In genomic region chr6:145746132-145746849, GRCm38 (mm10) we compare ENCODE assay signal across 8 mouse cellular contexts. TPM values are rescaled to one million over a fixed set of nuclear protein-coding genes. Genes with fewer than 3 reads are reported as not detected.
DNase-seq lines count a peak whose midpoint lies in the region; ATAC-seq and TF ChIP-seq lines count a peak whose summit lies in the region.

Rassf8 (plus strand) TSS chr6:145746748.

- 0 out of 2 replicates have a peak, but pooled peaks have one; percentile 33 for TF ChIP-seq POLR2A in brain, embryonic 14.5 days (IDR thresholded peaks at IDR 0.05; ENCODE audit: borderline replicate concordance, extremely low read depth, insufficient read depth, insufficient read length, poor library complexity, severe bottlenecking)

- no peaks in the 10 kb centered on the region for H3K36me3 ChIP-seq in C2C12 (ENCODE audit: control insufficient read depth, insufficient read depth)
- peaks cover 15% of the 10 kb centered on the region for H3K36me3 ChIP-seq in heart, embryonic 13.5 days
- no peaks in the 10 kb centered on the region for H3K36me3 ChIP-seq in kidney, postnatal 0 days (ENCODE audit: insufficient read depth, low read length)
- H3K36me3 ChIP-seq in liver, embryonic 12.5 days, result no peaks in the 10 kb centered on the region
- no peaks in the 10 kb centered on the region for H3K36me3 ChIP-seq in splenic B cell, adult 2 months (ENCODE audit: control insufficient read depth, insufficient read depth, low read length, poor library complexity, severe bottlenecking)

- H3ac ChIP-seq in C2C12 (ENCODE audit: control insufficient read depth, insufficient read length, low read depth), result peak within 1 kb of the TSS; percentile 85

- peak; percentile 21 for TF ChIP-seq CTCF in C2C12 (IDR thresholded peaks at IDR 0.05; ENCODE audit: control insufficient read depth, insufficient read depth, insufficient read length)
- TF ChIP-seq CTCF in brain, embryonic 14.5 days (IDR thresholded peaks at IDR 0.05; ENCODE audit: borderline replicate concordance, extremely low read depth, insufficient read depth, insufficient read length), result no peak
- no peak for TF ChIP-seq CTCF in kidney, postnatal 0 days (IDR thresholded peaks at IDR 0.05; ENCODE audit: low read depth)

- H3K4me1 ChIP-seq in heart, embryonic 13.5 days, result peaks cover 47% of the 10 kb centered on the region
- H3K4me1 ChIP-seq in kidney, postnatal 0 days (replicated peaks; ENCODE audit: insufficient read depth, low read length), result peaks cover 3% of the 10 kb centered on the region; the same call in 1 of the 2 replicates
- H3K4me1 ChIP-seq in liver, embryonic 12.5 days, result peaks cover 17% of the 10 kb centered on the region

- H3K9me3 ChIP-seq in heart, embryonic 13.5 days, result no peaks in the 10 kb centered on the region; the same call in 1 of the 2 replicates
- H3K9me3 ChIP-seq in kidney, postnatal 0 days (replicated peaks; ENCODE audit: low read length), result no peaks in the 10 kb centered on the region
- no peaks in the 10 kb centered on the region for H3K9me3 ChIP-seq in liver, embryonic 12.5 days (replicated peaks)

- 1% methylated on average over 49 of the region's 71 CpGs for WGBS in heart, embryonic 13.5 days
- 1% methylated on average over 66 of the region's 71 CpGs for WGBS in kidney, postnatal 0 days
- 4% methylated on average over 63 of the region's 71 CpGs for WGBS in liver, embryonic 12.5 days (ENCODE audit: insufficient replicate concordance)

- peaks cover 26% of the 10 kb centered on the region for H3K79me2 ChIP-seq in C2C12 (ENCODE audit: control insufficient read depth, insufficient read depth)

- peak; percentile 72 for ATAC-seq in erythroid progenitor cell, adult 5-6 weeks (replicated peaks; ENCODE audit: low FRiP score, poor library complexity, severe bottlenecking)
- peak; percentile 86 for ATAC-seq in heart, embryonic 13.5 days (ENCODE audit: extremely low read depth, insufficient number of reproducible peaks, low FRiP score, low TSS enrichment)
- ATAC-seq in kidney, postnatal 0 days (replicated peaks; ENCODE audit: low FRiP score, low read depth), result peak; percentile 95
- ATAC-seq in liver, embryonic 12.5 days, result peak; percentile 91

- H3K4me3 ChIP-seq in C2C12 (ENCODE audit: insufficient read depth, poor library complexity, severe bottlenecking), result peak within 1 kb of the TSS; percentile 68
- H3K4me3 ChIP-seq in heart, embryonic 13.5 days, result peak within 1 kb of the TSS; percentile 88
- peak within 1 kb of the TSS; percentile 81 for H3K4me3 ChIP-seq in kidney, postnatal 0 days (replicated peaks; ENCODE audit: low read depth, low read length)
- H3K4me3 ChIP-seq in liver, embryonic 12.5 days, result peak within 1 kb of the TSS; percentile 64

- H3K27me3 ChIP-seq in C2C12 (ENCODE audit: control insufficient read depth, insufficient read depth, insufficient read length), result no peaks in the 10 kb centered on the region
- H3K27me3 ChIP-seq in heart, embryonic 13.5 days (replicated peaks), result no peaks in the 10 kb centered on the region
- H3K27me3 ChIP-seq in kidney, postnatal 0 days (ENCODE audit: insufficient read depth, low read length), result no peaks in the 10 kb centered on the region
- H3K27me3 ChIP-seq in liver, embryonic 12.5 days (replicated peaks), result peaks cover 65% of the 10 kb centered on the region
- no peaks in the 10 kb centered on the region; the same call in none of the 2 replicates for H3K27me3 ChIP-seq in splenic B cell, adult 2 months (ENCODE audit: control insufficient read depth, insufficient read depth, low read length, poor library complexity, severe bottlenecking)

- H3K79me3 ChIP-seq in C2C12 (ENCODE audit: low read depth), result peaks cover under 1% of the 10 kb centered on the region

- H3K27ac ChIP-seq in heart, embryonic 13.5 days (replicated peaks), result peak within 1 kb of the TSS; percentile 97
- H3K27ac ChIP-seq in kidney, postnatal 0 days, result peak within 1 kb of the TSS; percentile 98
- H3K27ac ChIP-seq in liver, embryonic 12.5 days, result peak within 1 kb of the TSS; percentile 67

- DNase-seq in brain, embryonic 14.5 days (ENCODE audit: low read depth), result peak; percentile 93
- DNase-seq in kidney, postnatal 0 days (ENCODE audit: low spot score), result peak; percentile 96
- peak; percentile 78 for DNase-seq in naive thymus-derived CD4-positive, alpha-beta T cell, adult 2 months (ENCODE audit: low read depth)
- peak; percentile 82 for DNase-seq in splenic B cell, adult 2 months (ENCODE audit: low read depth, low spot score)

- H3K4me2 ChIP-seq in heart, embryonic 13.5 days, result peak within 1 kb of the TSS; percentile 80
- H3K4me2 ChIP-seq in kidney, postnatal 0 days (ENCODE audit: low read length), result peak within 1 kb of the TSS; percentile 57
- H3K4me2 ChIP-seq in liver, embryonic 12.5 days, result peak within 1 kb of the TSS; percentile 80

- H3K9ac ChIP-seq in heart, embryonic 13.5 days, result peak within 1 kb of the TSS; percentile 94
- peak within 1 kb of the TSS; percentile 96 for H3K9ac ChIP-seq in kidney, postnatal 0 days (ENCODE audit: low read depth, low read length)
- H3K9ac ChIP-seq in liver, embryonic 12.5 days, result peak within 1 kb of the TSS; percentile 65

TF ChIP-seq in C2C12, 6 proteins besides CTCF, POLR2A, EP300 and RAD21:
- TF ChIP-seq FOSL1 (IDR thresholded peaks at IDR 0.05; ENCODE audit: insufficient read depth, low read length, poor library complexity, severe bottlenecking), result no peak
- peak; percentile 28 for TF ChIP-seq MAX (IDR thresholded peaks at IDR 0.05)

RNA-seq across cellular contexts. Expression of gene Rassf8, which starts in this region (rescaled TPM):
- 7.3 TPM for polyA plus RNA-seq in C2C12 (2012; fragmentation: generic; extraction: Trizol)
- polyA plus RNA-seq in brain, embryonic 14.5 days (2012; rRNA removed), result 9.3 and 15.7 TPM in 2 replicates
- 3.4 TPM in 1 of 2 replicates, not detected in the other for total RNA-seq in erythroid progenitor cell, adult 5-6 weeks (2015; ENCODE audit: low replicate concordance)
- total RNA-seq in erythroid progenitor cell, adult 5-6 weeks (2017; ENCODE audit: low replicate concordance), result 1.4 and 2.8 TPM in 2 replicates
- polyA plus RNA-seq in heart, embryonic 13.5 days (2015; fragmentation: Nextera tagmentation; extraction: Ambion mirVana), result 7.4 and 7.6 TPM in 2 replicates
- polyA plus RNA-seq in kidney, postnatal 0 days (2015; fragmentation: Nextera tagmentation; extraction: Ambion mirVana), result 10.3 and 11.0 TPM in 2 replicates
- polyA plus RNA-seq in liver, embryonic 12.5 days (2016; fragmentation: Nextera tagmentation; extraction: Ambion mirVana), result 0.94 and 1.2 TPM in 2 replicates

Comparison
In these comparisons a context has a peak if more than half of its experiments do, and no peak if none do; other contexts are left out.
1. Peak in every context shown above with its lines: DNase-seq, ATAC-seq, H3K4me3 ChIP-seq and H3K27ac ChIP-seq.